Mouse (Mus musculus) midbrain, embryonic 16.5 days (tissue): Measurements from ENCODE around the gene Zfr. TPM values are rescaled to one million over a fixed set of nuclear protein-coding genes. Genes with fewer than 3 reads are reported as not detected.

Experiments used
- ATAC-seq: fragments of 200-750 bp; cut with Nextera tagmentation; 2 replicates; pipeline ENCODE4 v1.8.0; 2017; ENCODE audit warnings: moderate TSS enrichment
- H3K27ac ChIP-seq: fragments of 300-500 bp; sonication (generic); 2 replicates; pipeline ENCODE4 v1.5.1; 2014; ENCODE audit warnings: mild to moderate bottlenecking, low read length, mixed read lengths
- H3K27me3 ChIP-seq: fragments of 300-500 bp; sonication (generic); 2 replicates; pipeline ENCODE4 v1.6.1; 2014; ENCODE audit warnings: low read depth, low read length, mixed read lengths; ENCODE audit not compliant: control insufficient read depth, insufficient read depth
- H3K36me3 ChIP-seq: fragments of 300-500 bp; sonication (generic); 2 replicates; pipeline ENCODE4 v1.6.1; 2014; ENCODE audit warnings: mild to moderate bottlenecking, low read length, moderate library complexity, mixed read lengths; ENCODE audit not compliant: control insufficient read depth, insufficient read depth
- H3K4me1 ChIP-seq: fragments of 300-500 bp; sonication (generic); 2 replicates; pipeline ENCODE4 v1.6.1; 2014; ENCODE audit warnings: mild to moderate bottlenecking, low read length, mixed read lengths; ENCODE audit not compliant: control insufficient read depth, insufficient read depth
- H3K4me2 ChIP-seq: fragments of 300-500 bp; sonication (generic); 2 replicates; pipeline ENCODE4 v1.6.1; 2014; ENCODE audit warnings: mild to moderate bottlenecking, low read length, mixed read lengths
- H3K4me3 ChIP-seq: fragments of 300-500 bp; sonication (generic); 2 replicates; pipeline ENCODE4 v1.5.1; 2014; ENCODE audit warnings: low read depth, mild to moderate bottlenecking, low read length, moderate library complexity, mixed read lengths
- H3K9ac ChIP-seq: fragments of 300-500 bp; sonication (generic); 2 replicates; pipeline ENCODE4 v1.6.1; 2014; ENCODE audit warnings: low read depth, low read length, mixed read lengths
- H3K9me3 ChIP-seq: fragments of 300-500 bp; sonication (generic); replicated peaks from 2 replicates; pipeline ENCODE4 v1.6.1; 2014; ENCODE audit warnings: mild to moderate bottlenecking, low read length, mixed read lengths; ENCODE audit not compliant: control insufficient read depth, poor library complexity, severe bottlenecking
- WGBS: fragments of 180-500 bp; shearing (Covaris S2); extraction: QIAGEN DNeasy Blood & Tissue Kit; methylation state at CpG from one replicate; pipeline ENCODE4 v1.1.7; 2014; 5-methylcytosine and 5-hydroxymethylcytosine counted together
- polyA plus RNA-seq: library from polyadenylated mRNA; unstranded; fragments of >200 nt; fragmentation: Nextera tagmentation; extraction: Ambion mirVana; gene quantifications from 2 replicates; pipeline ENCODE4 v1.2.1, GENCODE M21; 2015

Gene Zfr
- polyA plus RNA-seq, 1 experiment from 2014 or later = 161 TPM

DNA sequence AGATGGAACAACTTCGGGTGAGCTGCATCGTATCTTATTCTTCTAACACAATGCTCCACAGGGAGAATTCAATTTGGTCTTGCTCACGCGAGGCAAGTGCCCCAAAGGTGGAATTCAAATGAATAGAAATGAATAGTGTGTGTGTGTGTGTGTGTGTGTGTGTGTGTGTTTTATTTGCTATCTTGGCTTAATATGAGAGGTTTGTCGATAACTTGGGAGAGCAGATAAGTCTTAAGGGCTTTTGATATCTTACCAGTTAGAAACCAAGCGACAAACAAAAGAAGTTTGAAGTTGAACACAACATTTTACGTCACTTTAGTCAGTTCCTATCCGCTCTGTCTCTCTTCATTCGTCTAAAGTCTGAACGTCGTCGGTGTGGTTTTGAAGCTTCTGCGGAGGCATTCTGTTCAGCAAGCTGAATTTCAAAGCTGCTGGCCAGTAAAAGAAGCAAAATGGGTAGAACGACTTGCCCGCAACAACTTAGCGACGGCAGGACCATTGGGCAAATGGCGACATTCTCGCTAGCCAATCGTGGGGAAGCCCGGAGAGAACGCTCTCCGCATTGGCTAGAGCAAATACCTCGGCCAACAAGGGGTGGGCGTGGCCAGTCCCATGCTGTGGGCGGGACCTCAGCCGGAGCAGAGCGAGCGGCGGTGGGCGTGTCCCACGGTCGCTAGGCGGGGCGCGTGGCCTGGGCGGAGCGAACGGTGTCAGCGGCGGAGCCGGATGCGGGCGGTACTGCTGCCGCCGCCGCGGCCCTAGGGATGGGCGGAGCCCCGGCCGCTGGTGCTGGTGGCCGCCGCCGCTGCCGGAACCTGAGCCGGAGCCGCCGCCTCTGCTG is 86.9 kb downstream of the Zfr start, which contains the start of gene Mtmr12:
Mtmr12 (plus strand) TSS at position 710 of the 841 bp plus-strand sequence.
- Histone ChIP-seq H3K4me2 (peak within 1 kb of the TSS; percentile 78), H3K36me3 (no peaks in the 10 kb centered on the region), H3K9ac (peak within 1 kb of the TSS; percentile 92), H3K27me3 (no peaks in the 10 kb centered on the region), H3K4me1 (peaks cover 22% of the 10 kb centered on the region), H3K9me3 (no peaks in the 10 kb centered on the region), H3K4me3 (peak within 1 kb of the TSS; percentile 89), H3K27ac (peak within 1 kb of the TSS; percentile 88)
- peak; percentile 99 for ATAC-seq
- WGBS = under 1% methylated on average over 55 of the region's 58 CpGs

DNA sequence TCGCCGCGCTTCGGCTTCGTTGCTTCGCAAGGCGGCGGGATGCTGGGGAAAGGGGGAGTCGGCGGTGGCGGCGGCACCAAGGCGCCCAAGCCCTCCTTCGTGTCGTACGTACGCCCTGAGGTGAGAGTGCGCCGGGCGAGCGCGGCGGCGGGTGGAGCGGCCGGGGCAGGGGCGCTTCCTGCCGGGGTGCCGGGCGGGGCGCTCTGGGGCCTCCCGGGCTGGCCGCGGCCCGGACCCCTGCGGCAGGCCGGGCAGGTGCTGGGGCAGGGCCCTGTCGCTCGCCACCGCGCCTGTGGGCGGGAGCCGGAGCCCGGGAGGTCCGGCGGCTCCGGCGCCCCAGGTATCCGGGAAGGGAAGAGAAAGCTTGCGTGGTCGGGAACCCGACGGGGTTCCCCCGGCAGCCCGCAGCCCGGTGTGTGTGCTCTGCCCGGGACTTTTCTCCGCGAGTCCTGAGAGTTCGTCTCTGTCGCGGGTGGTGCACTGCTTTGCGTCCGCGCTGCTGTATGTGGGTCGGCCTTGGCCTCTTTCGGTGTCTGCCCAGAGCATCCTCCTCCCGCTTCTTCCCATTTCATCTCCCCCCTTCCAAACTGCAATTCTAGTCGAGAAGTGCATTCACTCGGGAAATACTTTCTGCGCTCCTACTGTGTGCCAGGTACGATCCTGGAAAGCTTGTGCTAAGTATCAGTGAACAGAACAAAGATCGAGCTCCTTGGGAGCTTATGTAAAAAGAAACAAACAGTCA is 87.7 kb downstream of the Zfr start:
- no peaks in the 10 kb centered on the region for H3K36me3 ChIP-seq
- H3K9ac ChIP-seq = peak overlapping the region; percentile 92
- H3K27me3 ChIP-seq = no peaks in the 10 kb centered on the region
- WGBS = 1% methylated on average over 59 of the region's 73 CpGs
- H3K4me3 ChIP-seq = peak overlapping the region; percentile 89
- peak overlapping the region; percentile 88 for H3K27ac ChIP-seq
- peak overlapping the region; percentile 78 for H3K4me2 ChIP-seq
- peak; percentile 86 for ATAC-seq
- peaks cover 22% of the 10 kb centered on the region for H3K4me1 ChIP-seq
- H3K9me3 ChIP-seq = no peaks in the 10 kb centered on the region

DNA sequence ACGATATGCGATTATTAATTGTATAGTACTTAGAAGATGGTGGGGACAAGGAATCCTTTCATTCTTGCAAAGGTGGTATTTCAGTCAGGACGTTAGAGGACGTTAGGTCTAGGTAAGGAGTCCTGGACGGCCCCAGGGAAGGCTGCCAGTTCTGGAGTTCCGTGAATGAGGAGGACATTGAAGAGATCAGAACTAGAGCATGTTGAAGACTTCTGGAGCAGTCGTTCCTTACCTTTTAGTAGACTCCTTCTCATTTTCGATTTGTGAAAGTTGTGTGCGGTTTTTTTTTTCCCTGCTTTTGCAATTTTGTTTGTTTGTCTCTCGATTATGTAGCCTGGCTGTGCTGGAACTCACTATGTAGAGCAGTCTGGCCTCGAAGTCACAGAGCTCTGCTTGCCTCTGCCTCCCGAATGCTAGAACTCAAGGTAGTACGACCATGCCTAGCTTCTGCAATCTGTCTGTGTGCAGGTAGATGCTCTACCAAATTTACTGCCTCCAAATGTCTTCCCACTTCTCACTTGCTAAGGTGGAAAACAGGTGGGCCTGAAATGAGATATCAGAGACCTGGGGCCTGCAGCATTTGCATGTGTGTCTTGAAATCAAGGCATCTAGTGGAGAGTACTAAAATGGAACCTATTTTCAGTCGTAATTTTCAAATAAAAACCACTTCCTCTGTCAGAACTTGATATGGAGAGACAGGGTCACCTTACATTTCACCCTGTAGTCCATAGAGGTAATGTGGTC is 88.4 kb downstream of the Zfr start:
- H3K27ac ChIP-seq = no peak overlapping the region
- no peak for ATAC-seq
- 39% methylated on average over 14 of the region's 14 CpGs for WGBS
- H3K4me2 ChIP-seq = peak overlapping the region; percentile 78
- peaks cover 22% of the 10 kb centered on the region for H3K4me1 ChIP-seq
- no peaks in the 10 kb centered on the region for H3K9me3 ChIP-seq
- no peaks in the 10 kb centered on the region for H3K27me3 ChIP-seq
- H3K36me3 ChIP-seq = no peaks in the 10 kb centered on the region
- peak overlapping the region; percentile 92 for H3K9ac ChIP-seq
- peak overlapping the region; percentile 89 for H3K4me3 ChIP-seq

DNA sequence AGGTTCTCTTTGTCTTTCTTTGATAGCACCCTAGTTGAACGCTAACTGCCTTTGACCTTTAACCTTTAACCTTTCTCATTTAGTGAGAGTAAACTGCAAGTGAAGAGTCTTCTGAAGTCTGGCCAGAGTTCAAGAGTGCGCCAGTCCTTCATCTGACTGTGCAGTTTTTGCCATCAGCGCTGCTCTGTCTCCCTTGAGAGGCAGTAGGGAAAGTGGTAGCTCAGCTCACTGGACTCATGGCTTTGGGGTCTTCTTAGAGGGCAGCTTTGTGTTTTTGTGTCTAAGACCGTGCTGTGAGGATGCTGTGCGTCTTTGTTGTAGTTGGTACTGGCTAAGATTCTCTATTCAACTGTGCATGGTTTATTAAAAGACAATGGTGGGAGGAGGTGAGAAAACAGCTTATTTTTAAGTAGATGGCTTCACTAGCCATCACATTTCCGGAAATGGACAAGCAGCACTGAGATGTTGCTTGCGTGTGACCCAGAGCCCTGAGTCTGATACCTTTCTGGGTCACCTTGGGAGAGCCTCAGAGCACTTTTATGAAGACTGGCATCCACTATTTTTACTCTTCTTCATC is 89.1 kb downstream of the Zfr start:
- 47% methylated on average over 7 of the region's 7 CpGs for WGBS
- H3K27me3 ChIP-seq = no peaks in the 10 kb centered on the region
- no peak overlapping the region; the same call in 1 of the 2 replicates for H3K9ac ChIP-seq
- no peaks in the 10 kb centered on the region for H3K36me3 ChIP-seq
- no peak overlapping the region for H3K27ac ChIP-seq
- H3K4me1 ChIP-seq = peaks cover 22% of the 10 kb centered on the region
- ATAC-seq = no peak
- H3K4me3 ChIP-seq = no peak overlapping the region
- peak overlapping the region; percentile 78; the same call in 1 of the 2 replicates for H3K4me2 ChIP-seq
- no peaks in the 10 kb centered on the region for H3K9me3 ChIP-seq

DNA sequence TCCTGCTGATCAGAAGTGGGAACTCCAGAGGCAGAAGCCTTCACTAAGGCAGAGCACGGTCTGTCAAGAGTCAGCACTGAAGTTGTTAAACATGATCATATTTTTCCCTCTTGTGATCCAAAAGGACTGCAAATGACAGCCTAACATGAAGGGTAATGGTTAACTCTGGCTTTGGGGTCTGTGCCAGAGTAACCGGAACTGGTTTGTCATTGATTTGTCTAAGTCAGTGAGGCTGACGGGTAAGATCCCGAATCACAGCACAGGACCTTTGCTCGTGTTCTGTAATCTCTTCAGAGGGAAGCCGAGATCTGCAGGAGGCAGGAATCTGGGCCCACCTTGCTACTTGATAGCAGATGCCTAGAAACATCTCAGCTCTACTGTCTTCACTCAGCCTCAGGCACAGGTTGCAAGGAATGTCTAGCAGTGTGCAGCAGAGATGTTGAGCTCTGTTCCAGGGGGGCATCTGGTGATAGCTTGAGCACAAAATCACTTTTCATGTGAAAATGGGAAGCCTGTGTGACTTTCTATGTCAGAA is 90.0 kb downstream of the Zfr start:
- no peaks in the 10 kb centered on the region for H3K9me3 ChIP-seq
- H3K27ac ChIP-seq = no peak overlapping the region
- no peak overlapping the region for H3K4me2 ChIP-seq
- WGBS = 70% methylated on average over 6 of the region's 6 CpGs
- no peaks in the 10 kb centered on the region for H3K27me3 ChIP-seq
- H3K36me3 ChIP-seq = no peaks in the 10 kb centered on the region
- ATAC-seq = no peak
- H3K9ac ChIP-seq = no peak overlapping the region
- peaks cover 22% of the 10 kb centered on the region for H3K4me1 ChIP-seq
- H3K4me3 ChIP-seq = no peak overlapping the region

DNA sequence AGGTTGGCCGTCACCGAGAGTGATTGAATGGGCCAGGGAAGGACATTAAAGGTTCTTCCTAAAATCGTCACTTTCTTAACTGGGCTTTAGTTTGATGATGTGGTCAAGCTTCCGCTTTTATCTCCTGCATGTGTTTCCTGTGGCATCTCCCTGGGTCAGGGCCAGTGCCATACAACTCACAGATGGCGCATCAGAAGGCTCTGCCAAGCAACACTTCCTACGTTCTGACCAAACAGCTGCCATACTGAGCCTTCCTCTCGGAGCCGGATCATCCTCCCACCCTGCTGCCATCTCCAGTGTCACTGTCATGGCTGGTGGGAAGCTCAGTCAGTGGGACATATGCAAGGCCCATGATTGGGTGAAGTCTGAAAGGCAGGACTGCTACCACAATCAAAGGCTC is 93.9 kb downstream of the Zfr start:
- Histone ChIP-seq H3K9me3 (no peaks in the 10 kb centered on the region), H3K36me3 (no peaks in the 10 kb centered on the region), H3K27ac (no peak overlapping the region), H3K4me2 (no peak overlapping the region), H3K9ac (no peak overlapping the region), H3K4me1 (peaks cover 9% of the 10 kb centered on the region), H3K27me3 (no peaks in the 10 kb centered on the region), H3K4me3 (no peak overlapping the region)
- ATAC-seq = no peak
- WGBS = 84% methylated on average over 8 of the region's 8 CpGs

DNA sequence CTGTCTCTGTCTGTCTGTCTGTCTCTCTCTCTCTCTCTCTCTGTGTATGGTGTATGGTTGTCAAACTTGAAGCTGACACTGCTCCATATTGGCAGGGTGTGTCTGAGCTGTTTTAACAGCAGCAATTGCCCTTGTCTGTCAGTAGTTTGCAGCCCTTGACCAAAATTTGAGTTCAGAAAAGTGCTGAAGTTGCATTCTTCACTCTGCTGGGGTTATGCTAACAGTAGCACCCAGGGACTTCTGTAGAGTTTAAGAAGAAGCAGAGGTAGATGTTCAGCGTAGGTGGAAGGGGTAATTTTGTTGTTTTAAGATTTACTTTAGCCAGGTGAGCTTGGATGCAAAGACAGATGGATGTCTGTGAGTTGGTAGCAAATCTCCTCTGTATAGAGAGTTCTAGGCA is 94.6 kb downstream of the Zfr start:
- ATAC-seq = no peak
- H3K36me3 ChIP-seq = no peaks in the 10 kb centered on the region
- peaks cover 2% of the 10 kb centered on the region for H3K4me1 ChIP-seq

DNA sequence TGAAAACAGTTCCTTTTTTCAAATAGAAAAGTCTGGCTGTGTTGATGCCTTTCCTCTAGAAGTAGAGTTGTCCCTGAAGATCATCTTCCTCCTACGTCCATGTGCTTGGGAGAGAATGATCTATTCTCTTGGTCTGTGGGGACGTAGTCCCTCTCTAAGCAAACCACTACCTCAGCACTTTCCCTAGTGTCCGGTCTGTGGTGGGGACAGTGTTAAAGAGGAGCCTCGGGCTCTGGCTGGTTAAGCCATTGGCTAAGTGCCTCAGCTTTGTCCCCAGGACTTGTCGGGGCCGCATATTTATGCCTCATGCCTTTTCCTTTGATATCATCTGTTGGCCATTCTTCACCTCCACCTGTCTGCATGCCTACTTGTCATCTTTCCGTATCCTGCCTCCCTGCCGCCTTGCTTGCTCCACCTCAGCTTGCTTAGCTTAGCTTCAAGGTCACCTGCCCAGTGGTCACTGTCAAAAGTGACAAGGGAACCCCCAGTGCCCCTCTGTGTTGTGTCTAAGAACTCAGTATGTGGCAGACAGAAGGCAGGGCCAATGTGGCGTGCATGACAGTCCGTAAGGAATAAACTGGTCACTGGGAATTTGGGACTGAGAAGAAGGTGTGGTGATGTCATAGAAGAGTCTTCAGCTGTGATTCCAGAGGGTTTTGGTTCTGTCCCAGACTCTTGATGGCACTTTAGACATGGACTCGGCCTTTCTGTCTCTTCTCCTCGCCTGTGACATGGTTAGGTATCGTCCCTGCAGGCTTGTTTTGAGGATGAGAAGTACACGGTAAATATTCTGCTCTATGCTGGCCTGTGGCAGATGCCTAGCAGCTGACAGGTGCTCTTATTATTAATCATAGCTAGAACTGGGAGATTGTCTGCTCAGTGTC is 97.1 kb downstream of the Zfr start:
- 78% methylated on average over 14 of the region's 14 CpGs for WGBS
- ATAC-seq = no peak
- no peaks in the 10 kb centered on the region for H3K27me3 ChIP-seq

More for the DNA sequence above, 94.6 kb downstream of the Zfr start:
- WGBS = 93% methylated on average over 1 of the region's 1 CpGs
- Histone ChIP-seq H3K9ac (no peak overlapping the region), H3K9me3 (no peaks in the 10 kb centered on the region), H3K27me3 (no peaks in the 10 kb centered on the region), H3K4me3 (no peak overlapping the region), H3K27ac (no peak overlapping the region), H3K4me2 (no peak overlapping the region)

More for the DNA sequence above, 97.1 kb downstream of the Zfr start:
- no peak overlapping the region for H3K4me2 ChIP-seq
- H3K36me3 ChIP-seq = no peaks in the 10 kb centered on the region
- no peak overlapping the region for H3K27ac ChIP-seq
- H3K4me1 ChIP-seq = no peaks in the 10 kb centered on the region
- H3K9me3 ChIP-seq = no peaks in the 10 kb centered on the region
- no peak overlapping the region for H3K4me3 ChIP-seq
- no peak overlapping the region for H3K9ac ChIP-seq
